Mouse (Mus musculus) hindbrain, embryonic 12.5 days (tissue): ENCODE results near the gene Zfp383. TPM values are rescaled to one million over a fixed set of nuclear protein-coding genes. Genes with fewer than 3 reads are reported as not detected.

Experiments
- ATAC-seq: fragments of 200-750 bp; cut with Nextera tagmentation; 2 replicates; pipeline ENCODE4 v1.8.0; 2017; ENCODE audit warnings: moderate TSS enrichment; ENCODE audit not compliant: low FRiP score
- H3K27ac ChIP-seq: fragments of 300-500 bp; sonication (generic); 2 replicates; pipeline ENCODE4 v1.5.1; 2016; ENCODE audit warnings: mild to moderate bottlenecking
- H3K27me3 ChIP-seq: fragments of 300-500 bp; sonication (generic); 2 replicates; pipeline ENCODE4 v1.6.1; 2016; ENCODE audit warnings: mild to moderate bottlenecking
- H3K36me3 ChIP-seq: fragments of 300-500 bp; sonication (generic); 2 replicates; pipeline ENCODE4 v1.6.1; 2016; ENCODE audit warnings: mild to moderate bottlenecking
- H3K4me1 ChIP-seq: fragments of 300-500 bp; sonication (generic); 2 replicates; pipeline ENCODE4 v1.6.1; 2016
- H3K4me2 ChIP-seq: fragments of 300-500 bp; sonication (generic); replicated peaks from 2 replicates; pipeline ENCODE4 v1.6.1; 2016; ENCODE audit warnings: mild to moderate bottlenecking
- H3K4me3 ChIP-seq: fragments of 300-500 bp; sonication (generic); 2 replicates; pipeline ENCODE4 v1.5.1; 2016; ENCODE audit warnings: mild to moderate bottlenecking
- H3K9ac ChIP-seq: fragments of 300-500 bp; sonication (generic); 2 replicates; pipeline ENCODE4 v1.6.1; 2016; ENCODE audit warnings: mild to moderate bottlenecking, moderate library complexity
- H3K9me3 ChIP-seq: fragments of 300-500 bp; sonication (generic); replicated peaks from 2 replicates; pipeline ENCODE4 v1.6.1; 2016; ENCODE audit warnings: mild to moderate bottlenecking
- WGBS: fragments of 180-500 bp; shearing (Covaris S2); methylation state at CpG from one replicate; pipeline ENCODE4 v1.1.7; 2016; 5-methylcytosine and 5-hydroxymethylcytosine counted together
- polyA plus RNA-seq: library from polyadenylated mRNA; unstranded; fragments of >200 nt; fragmentation: Nextera tagmentation; extraction: Ambion mirVana; gene quantifications from 2 replicates; pipeline ENCODE4 v1.2.1, GENCODE M21; 2016

Gene Zfp383
- polyA plus RNA-seq, 1 experiment from 2014 or later: 8.5 TPM

- Histone ChIP-seq H3K4me1 (peaks cover 17% of the 10 kb centered on the region), H3K9me3 (no peaks in the 10 kb centered on the region), H3K4me2 (peak within 1 kb of the TSS; percentile 61), H3K9ac (peak within 1 kb of the TSS; percentile 64), H3K27me3 (no peaks in the 10 kb centered on the region), H3K27ac (peak within 1 kb of the TSS; percentile 97), H3K36me3 (peaks cover 20% of the 10 kb centered on the region), H3K4me3 (peak within 1 kb of the TSS; percentile 53)
- ATAC-seq: peak; percentile 83
- under 1% methylated on average over 22 of the region's 22 CpGs for WGBS
These were observed 1.9 kb upstream of the Zfp383 start, which contains the start of gene Zfp27 for GRCm38 (mm10) chr7:29905966-29906681. Zfp27 (minus strand) TSS chr7:29906572.

GRCm38 (mm10) chr7:29906682-29907058 is 1.4 kb upstream of the Zfp383 start:
- Histone ChIP-seq H3K27ac (peak overlapping the region; percentile 97), H3K9me3 (no peaks in the 10 kb centered on the region), H3K4me2 (peak overlapping the region; percentile 61), H3K4me3 (peak overlapping the region; percentile 53), H3K27me3 (no peaks in the 10 kb centered on the region), H3K36me3 (peaks cover 20% of the 10 kb centered on the region), H3K9ac (peak overlapping the region; percentile 53), H3K4me1 (peaks cover 17% of the 10 kb centered on the region)
- WGBS: 22% methylated on average over 8 of the region's 8 CpGs
- no peak for ATAC-seq

DNA sequence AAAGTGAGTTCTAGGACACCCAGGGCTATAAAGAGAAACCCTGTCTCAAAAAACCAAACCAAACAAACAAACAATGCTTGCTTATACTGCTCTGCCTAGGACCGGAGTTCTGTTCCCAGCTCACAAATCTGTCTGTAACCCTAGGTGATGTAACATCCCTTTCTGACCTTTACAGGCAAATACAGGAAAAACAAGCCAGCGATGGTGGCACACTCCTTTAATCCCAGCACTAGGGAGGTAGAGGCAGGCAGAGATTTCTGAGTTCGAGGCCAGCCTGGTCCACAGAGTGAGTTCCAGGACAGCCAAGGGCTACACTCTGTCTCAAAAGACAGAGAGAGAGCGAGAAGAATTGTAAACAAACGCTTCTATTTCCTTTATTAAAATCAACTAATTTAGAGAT is 817 bp upstream of the Zfp383 start:
- 90% methylated on average over 5 of the region's 5 CpGs for WGBS
- H3K9me3 ChIP-seq: no peaks in the 10 kb centered on the region
- peak overlapping the region; percentile 97 for H3K27ac ChIP-seq
- ATAC-seq: no peak
- H3K27me3 ChIP-seq: no peaks in the 10 kb centered on the region
- peak overlapping the region; percentile 61 for H3K4me2 ChIP-seq
- peaks cover 17% of the 10 kb centered on the region for H3K4me1 ChIP-seq
- H3K9ac ChIP-seq: no peak overlapping the region
- H3K4me3 ChIP-seq: no peak overlapping the region
- H3K36me3 ChIP-seq: peaks cover 23% of the 10 kb centered on the region

GRCm38 (mm10) chr7:29910252-29910651 is 2.2 kb downstream of the Zfp383 start:
- Histone ChIP-seq H3K4me1 (peaks cover 17% of the 10 kb centered on the region), H3K4me3 (no peak overlapping the region), H3K27ac (no peak overlapping the region), H3K9ac (0 out of 2 replicates have a peak overlapping the region, but pooled peaks have one; percentile 23), H3K9me3 (no peaks in the 10 kb centered on the region; the same call in 1 of the 2 replicates), H3K36me3 (peaks cover 41% of the 10 kb centered on the region), H3K27me3 (no peaks in the 10 kb centered on the region), H3K4me2 (peak overlapping the region; percentile 68; the same call in 1 of the 2 replicates)
- WGBS: 53% methylated on average over 2 of the region's 2 CpGs
- no peak for ATAC-seq

DNA sequence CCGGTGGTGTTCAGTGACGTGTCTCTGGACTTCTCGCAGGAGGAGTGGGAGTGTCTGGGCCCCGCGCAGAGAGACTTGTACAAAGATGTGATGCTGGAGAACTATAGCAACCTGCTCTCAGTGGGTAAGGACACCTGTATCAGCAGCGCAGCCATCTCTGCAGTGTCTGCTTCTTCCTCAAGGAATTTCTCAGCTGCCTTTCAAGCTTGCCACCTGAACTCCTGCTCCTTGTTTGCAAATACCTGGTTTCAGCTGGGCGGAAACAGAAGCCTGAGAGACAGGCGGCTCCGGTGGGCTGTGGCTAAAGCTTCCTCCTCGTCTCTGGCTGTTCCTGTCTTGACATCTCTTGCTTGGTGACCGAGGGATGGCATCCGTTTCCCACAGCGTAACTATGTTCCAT is 4.1 kb downstream of the Zfp383 start:
- no peak overlapping the region for H3K4me3 ChIP-seq
- no peak overlapping the region for H3K4me2 ChIP-seq
- H3K4me1 ChIP-seq: peaks cover 14% of the 10 kb centered on the region
- WGBS: 96% methylated on average over 13 of the region's 13 CpGs
- ATAC-seq: no peak
- H3K9ac ChIP-seq: no peak overlapping the region
- no peak overlapping the region for H3K27ac ChIP-seq
- H3K27me3 ChIP-seq: no peaks in the 10 kb centered on the region
- no peaks in the 10 kb centered on the region; the same call in 1 of the 2 replicates for H3K9me3 ChIP-seq
- H3K36me3 ChIP-seq: peaks cover 56% of the 10 kb centered on the region

DNA sequence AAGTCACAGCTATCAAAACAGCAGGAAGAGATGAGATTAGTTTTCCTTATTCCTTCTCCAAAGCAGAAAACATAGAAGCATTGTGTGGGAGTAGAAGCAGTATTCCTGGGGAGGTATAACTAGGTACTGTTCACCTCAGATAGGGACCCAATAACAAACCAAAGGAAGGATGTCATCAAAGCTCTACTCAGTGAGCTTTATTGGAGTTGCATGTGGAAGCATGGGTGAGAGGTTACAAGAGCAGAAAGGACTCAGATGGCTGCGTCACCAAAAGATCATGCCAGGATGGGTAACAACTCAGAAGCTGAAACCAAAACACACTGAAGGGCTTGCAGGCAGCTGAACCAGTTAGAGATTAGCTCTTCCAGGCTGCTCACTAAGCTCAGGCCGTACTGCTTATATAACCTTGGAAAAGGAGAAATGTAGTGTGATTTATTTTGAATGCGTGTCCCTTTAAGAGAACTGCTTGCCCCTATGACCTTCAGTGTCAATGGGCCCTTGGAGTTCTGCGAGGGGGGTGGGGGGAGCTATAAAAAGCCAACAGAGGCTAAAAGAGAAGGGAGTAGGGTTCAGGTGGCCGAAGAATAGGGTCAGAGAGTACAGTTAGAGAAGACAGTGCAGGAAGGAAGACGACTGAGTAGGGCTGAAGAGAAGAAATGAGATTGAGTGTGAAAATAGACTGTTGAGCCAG is 9.5 kb downstream of the Zfp383 start:
- Histone ChIP-seq H3K9me3 (no peaks in the 10 kb centered on the region; the same call in 1 of the 2 replicates), H3K9ac (no peak overlapping the region), H3K4me1 (no peaks in the 10 kb centered on the region), H3K27ac (no peak overlapping the region), H3K4me2 (no peak overlapping the region), H3K27me3 (no peaks in the 10 kb centered on the region), H3K4me3 (no peak overlapping the region), H3K36me3 (peaks cover 42% of the 10 kb centered on the region)
- 54% methylated on average over 6 of the region's 6 CpGs for WGBS
- no peak for ATAC-seq

- H3K36me3 ChIP-seq: peaks cover 38% of the 10 kb centered on the region
- no peaks in the 10 kb centered on the region for H3K4me1 ChIP-seq
- no peak overlapping the region for H3K4me3 ChIP-seq
- ATAC-seq: no peak
- WGBS: 83% methylated on average over 4 of the region's 4 CpGs
- no peak overlapping the region for H3K9ac ChIP-seq
- no peaks in the 10 kb centered on the region; the same call in 1 of the 2 replicates for H3K9me3 ChIP-seq
- no peak overlapping the region for H3K4me2 ChIP-seq
- H3K27ac ChIP-seq: no peak overlapping the region
- no peaks in the 10 kb centered on the region for H3K27me3 ChIP-seq
These were observed 10.0 kb downstream of the Zfp383 start for GRCm38 (mm10) chr7:29918062-29918453.

- Histone ChIP-seq H3K4me3 (no peak overlapping the region), H3K4me1 (no peaks in the 10 kb centered on the region), H3K4me2 (no peak overlapping the region), H3K27me3 (no peaks in the 10 kb centered on the region), H3K27ac (no peak overlapping the region), H3K36me3 (peaks cover 7% of the 10 kb centered on the region), H3K9ac (no peak overlapping the region), H3K9me3 (0 out of 2 replicates have a peak, but pooled peaks cover 5% of the 10 kb centered on the region)
- WGBS: 91% methylated on average over 6 of the region's 6 CpGs
- no peak for ATAC-seq
These were observed 13.5 kb downstream of the Zfp383 start for GRCm38 (mm10) chr7:29921439-29922093.

GRCm38 (mm10) chr7:29922780-29923179 is 14.8 kb downstream of the Zfp383 start:
- ATAC-seq: no peak
- H3K9me3 ChIP-seq: 0 out of 2 replicates have a peak, but pooled peaks cover 5% of the 10 kb centered on the region
- 61% methylated on average over 2 of the region's 2 CpGs for WGBS

GRCm38 (mm10) chr7:29938856-29939255 is 30.8 kb downstream of the Zfp383 start:
- Histone ChIP-seq H3K27me3 (no peaks in the 10 kb centered on the region), H3K4me3 (no peak overlapping the region), H3K9me3 (no peaks in the 10 kb centered on the region), H3K9ac (no peak overlapping the region), H3K4me2 (no peak overlapping the region), H3K27ac (no peak overlapping the region), H3K36me3 (peaks cover 74% of the 10 kb centered on the region), H3K4me1 (no peaks in the 10 kb centered on the region)
- 87% methylated on average over 6 of the region's 6 CpGs for WGBS
- ATAC-seq: no peak

More at GRCm38 (mm10) chr7:29922780-29923179, 14.8 kb downstream of the Zfp383 start:
- no peak overlapping the region for H3K27ac ChIP-seq
- no peak overlapping the region for H3K4me3 ChIP-seq
- no peak overlapping the region for H3K4me2 ChIP-seq
- no peaks in the 10 kb centered on the region for H3K36me3 ChIP-seq
- H3K27me3 ChIP-seq: no peaks in the 10 kb centered on the region
- no peak overlapping the region for H3K9ac ChIP-seq
- no peaks in the 10 kb centered on the region for H3K4me1 ChIP-seq

DNA sequence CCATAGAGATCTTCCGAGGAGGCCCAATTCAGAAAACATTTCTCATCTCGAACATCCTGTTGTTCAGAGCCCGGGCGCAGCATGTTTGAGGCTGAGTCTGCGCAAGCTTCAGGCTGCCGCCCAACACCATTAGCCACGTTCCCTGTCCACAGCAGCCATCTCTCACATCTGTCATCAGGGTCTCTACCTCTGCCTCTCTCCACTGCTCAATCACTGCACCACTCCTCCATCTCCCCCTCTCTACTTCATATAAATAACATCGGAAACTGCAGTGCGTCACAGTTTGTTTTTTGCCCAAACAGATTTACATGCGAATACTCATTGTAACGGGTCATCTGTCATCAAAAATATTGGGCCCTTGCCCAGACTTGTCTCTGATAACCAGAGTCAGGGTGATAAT is 33.0 kb downstream of the Zfp383 start:
- H3K4me3 ChIP-seq: no peak overlapping the region
- no peak overlapping the region for H3K4me2 ChIP-seq
- peaks cover 59% of the 10 kb centered on the region for H3K36me3 ChIP-seq
- no peaks in the 10 kb centered on the region for H3K27me3 ChIP-seq
- H3K27ac ChIP-seq: no peak overlapping the region
- WGBS: 89% methylated on average over 11 of the region's 11 CpGs
- no peaks in the 10 kb centered on the region for H3K4me1 ChIP-seq
- H3K9ac ChIP-seq: no peak overlapping the region
- ATAC-seq: no peak
- H3K9me3 ChIP-seq: no peaks in the 10 kb centered on the region

DNA sequence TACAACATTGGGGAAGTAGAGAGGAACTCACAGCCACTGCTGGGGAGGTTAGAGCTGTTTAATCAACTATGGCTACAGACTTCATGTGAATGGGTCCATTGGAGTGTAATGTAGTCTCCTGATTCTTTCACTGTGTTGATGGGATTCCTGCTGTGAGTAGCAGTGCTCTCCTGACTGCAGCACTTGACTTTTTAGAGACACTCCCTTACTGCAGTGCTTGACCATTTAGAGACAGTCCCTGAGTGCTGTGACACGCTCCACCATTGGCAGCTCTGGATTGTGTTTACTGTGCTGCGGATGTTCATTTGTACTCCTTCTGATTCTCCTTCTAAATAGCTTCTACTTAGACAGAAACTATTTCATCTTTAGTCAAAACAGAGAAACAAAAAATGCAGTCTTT is 34.7 kb downstream of the Zfp383 start:
- no peak for ATAC-seq
- Histone ChIP-seq H3K36me3 (peaks cover 52% of the 10 kb centered on the region), H3K9ac (no peak overlapping the region), H3K27me3 (no peaks in the 10 kb centered on the region), H3K4me3 (no peak overlapping the region), H3K9me3 (no peaks in the 10 kb centered on the region), H3K27ac (no peak overlapping the region), H3K4me2 (no peak overlapping the region), H3K4me1 (no peaks in the 10 kb centered on the region)
- 46% methylated on average over 2 of the region's 2 CpGs for WGBS
